Mouse (Mus musculus) CH12.LX (cell line): ENCODE results near the gene Ankrd12.

Experiments used
- BHLHE40 ChIP-seq: IDR thresholded peaks from 2 replicates; pipeline ENCODE4 v1.6.1; 2011; ENCODE audit warnings: mild to moderate bottlenecking, low read depth, low read length, improper control_type of control experiment
- CTCF ChIP-seq, 2 experiments: IDR thresholded peaks in 1 of 2; conservative IDR thresholded peaks in 1 of 2; 2 replicates each; pipeline ENCODE4 v1.5.1; 2011 to 2012; ENCODE audit warnings: low read depth in 2 of 2, low read length in 2 of 2, improper control_type of control experiment in 1 of 2, inconsistent platforms in 1 of 2, mild to moderate bottlenecking in 1 of 2, moderate library complexity in 1 of 2
- MEF2A ChIP-seq: IDR thresholded peaks from 2 replicates; pipeline ENCODE4 v1.6.1; 2014; ENCODE audit warnings: low read depth, mild to moderate bottlenecking, inconsistent platforms, low read length, improper control_type of control experiment, borderline replicate concordance
- POLR2A ChIP-seq: IDR thresholded peaks from 2 replicates; pipeline ENCODE4 v1.6.1; 2011; ENCODE audit warnings: low read depth, mild to moderate bottlenecking, improper control_type of control experiment, low read length

DNA sequence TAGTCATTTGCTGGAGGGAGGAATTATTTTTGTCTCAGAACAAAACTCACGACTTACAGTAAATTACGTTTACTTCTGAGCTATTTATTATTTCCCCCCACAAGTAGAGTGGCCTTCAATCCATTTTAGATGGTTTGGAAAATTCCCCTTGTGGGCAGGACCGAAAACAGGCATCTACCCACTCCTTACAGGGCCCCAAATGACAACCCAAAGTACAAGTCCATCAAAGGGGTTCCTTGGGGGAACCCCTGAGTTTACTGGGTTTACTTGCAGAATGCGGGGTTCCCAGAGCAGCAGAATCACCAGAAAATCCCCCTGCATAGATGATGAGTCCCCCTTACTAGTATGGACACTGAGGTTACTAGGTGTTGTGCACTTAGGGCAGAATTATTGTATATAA, 35.3 kb upstream of the Ankrd12 start:
- TF ChIP-seq POLR2A (no peak), CTCF (conservative IDR thresholded peaks at IDR 0.05 in 1 of 2, IDR thresholded peaks at IDR 0.05 in 1 of 2; ENCODE audit: low read depth in 2 of 2, low read length in 2 of 2) (no peak), BHLHE40 (no peak), MEF2A (no peak)
